Mouse (Mus musculus) megakaryocyte, embryonic 14.5 days (primary cell): ENCODE measurements around the gene Epdr1.

Experiments
- FLI1 ChIP-seq: IDR thresholded peaks from 2 replicates; pipeline ENCODE4 v1.6.1; 2012; ENCODE audit warnings: low read length, inconsistent platforms, mixed read lengths
- GATA1 ChIP-seq: IDR thresholded peaks from 3 replicates; pipeline ENCODE4 v1.6.1; 2012; ENCODE audit warnings: mixed read lengths, low read length, inconsistent platforms, borderline replicate concordance

DNA sequence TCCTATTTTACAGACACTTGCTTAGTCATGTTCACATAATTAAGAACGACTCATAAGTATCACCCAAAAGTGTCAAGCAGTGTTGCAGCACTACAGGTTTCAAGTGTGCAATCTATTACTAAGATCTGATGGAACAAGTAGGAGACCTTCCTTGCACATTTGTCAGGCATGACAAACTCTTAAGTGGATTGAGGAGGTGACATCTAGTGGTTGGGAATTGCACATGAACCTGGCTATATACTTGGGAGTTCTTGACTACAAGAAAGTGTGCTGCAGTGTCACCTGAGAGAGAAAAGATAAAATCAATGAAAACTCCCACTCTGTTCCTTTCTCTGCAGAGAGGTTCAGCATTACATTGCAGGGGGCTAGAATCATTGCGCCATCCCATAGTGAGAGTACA, 24.5 kb upstream of the Epdr1 start:
- TF ChIP-seq GATA1 (no peak), FLI1 (no peak)
